Mouse (Mus musculus) bone marrow, adult 2 months (tissue): ENCODE results near the gene Cbl.

ENCODE experiments used
- CTCF ChIP-seq: fragments of 200-500 bp; IDR thresholded peaks from 2 replicates; pipeline ENCODE4 v1.5.1; 2011; ENCODE audit warnings: low read length, control low read depth; ENCODE audit not compliant: control insufficient read depth, insufficient read depth
- POLR2A ChIP-seq: fragments of 200-500 bp; IDR thresholded peaks from 2 replicates; pipeline ENCODE4 v1.6.1; 2011; ENCODE audit warnings: low read depth, mild to moderate bottlenecking, control low read depth, low read length, borderline replicate concordance; ENCODE audit not compliant: control insufficient read depth

GRCm38 (mm10) chr9:44178811-44179210 is 55.0 kb downstream of the Cbl start:
- TF ChIP-seq POLR2A: no peak
- no peak for TF ChIP-seq CTCF
